Mouse (Mus musculus) natural killer cell, adult 2 months (primary cell): ENCODE measurements around the gene Gpr3.

ENCODE experiments used
- DNase-seq, 2 experiments: peaks; one replicate each; pipeline ENCODE4 v3.0.0; 2022; ENCODE audit warnings: low spot score in 2 of 2

Gpr3 gene

DNA sequence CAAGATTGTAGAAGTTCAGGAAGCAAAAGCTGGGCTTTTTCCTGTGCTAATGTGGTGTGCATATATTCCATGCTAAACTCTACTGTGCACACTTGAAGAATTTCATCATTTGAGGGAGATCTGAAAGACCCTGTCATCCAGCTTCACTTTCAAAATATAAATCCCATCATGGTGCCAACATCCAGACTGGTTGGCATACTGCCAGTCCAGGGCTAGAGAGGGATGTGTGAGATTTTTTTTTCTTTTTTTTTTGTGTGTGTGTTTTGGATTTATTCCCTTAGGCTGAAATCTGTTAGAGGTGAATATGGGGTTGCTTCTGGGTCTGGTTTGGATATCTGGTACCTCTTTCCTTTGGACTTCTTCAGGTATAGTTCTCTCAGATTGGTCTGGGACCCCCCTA is 41.7 kb downstream of the Gpr3 start:
- no peak for DNase-seq

DNA sequence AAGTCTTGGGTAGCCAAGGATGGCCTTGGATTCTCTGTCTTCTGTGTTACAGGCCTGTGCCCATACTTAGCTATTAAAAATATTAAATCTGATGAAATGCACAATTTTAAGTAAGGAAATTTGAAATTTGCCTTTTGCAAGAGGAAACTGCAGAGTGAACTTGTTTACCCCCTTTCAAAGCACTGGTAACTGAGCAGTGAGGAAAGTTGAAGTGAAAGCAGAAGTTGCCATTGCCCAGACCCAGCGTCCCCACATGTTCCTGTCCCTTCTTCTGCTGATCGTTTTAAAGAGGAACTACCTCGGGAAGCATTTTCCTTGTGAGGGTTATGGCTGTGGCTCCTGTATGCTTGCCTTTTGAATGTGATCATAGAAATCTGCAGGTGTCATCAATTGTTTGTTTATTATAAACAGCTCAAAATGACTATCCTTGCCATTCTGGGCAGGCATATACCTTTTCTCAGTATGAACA is 42.2 kb downstream of the Gpr3 start:
- peak; percentile 18 to 62 for DNase-seq

- peak; percentile 45 to 62 for DNase-seq
Observed at GRCm38 (mm10) chr4:133169237-133170055, 42.9 kb downstream of the Gpr3 start.

DNA sequence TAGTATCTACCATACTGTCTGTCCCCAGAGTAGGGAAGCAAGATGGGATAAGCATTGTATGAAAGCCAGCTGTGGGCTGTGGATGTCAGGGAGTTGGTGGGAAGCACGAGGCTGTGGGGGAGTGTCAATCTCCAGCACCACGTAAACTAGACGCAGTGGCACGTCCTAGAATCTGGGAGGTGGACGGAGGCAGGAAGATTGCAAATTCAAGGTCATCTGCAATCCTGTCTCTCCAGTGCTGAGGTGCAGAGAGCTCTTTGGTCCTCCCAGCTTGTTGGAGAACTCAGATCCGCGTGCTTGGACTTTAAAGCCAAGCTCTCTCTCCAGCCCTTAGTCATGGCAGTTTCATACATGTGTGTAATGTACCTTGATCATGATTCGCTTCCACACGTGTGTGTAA is 45.6 kb downstream of the Gpr3 start:
- no peak for DNase-seq

GRCm38 (mm10) chr4:133162196-133162595 is 50.1 kb downstream of the Gpr3 start:
- DNase-seq = peak; percentile 33 to 45

DNA sequence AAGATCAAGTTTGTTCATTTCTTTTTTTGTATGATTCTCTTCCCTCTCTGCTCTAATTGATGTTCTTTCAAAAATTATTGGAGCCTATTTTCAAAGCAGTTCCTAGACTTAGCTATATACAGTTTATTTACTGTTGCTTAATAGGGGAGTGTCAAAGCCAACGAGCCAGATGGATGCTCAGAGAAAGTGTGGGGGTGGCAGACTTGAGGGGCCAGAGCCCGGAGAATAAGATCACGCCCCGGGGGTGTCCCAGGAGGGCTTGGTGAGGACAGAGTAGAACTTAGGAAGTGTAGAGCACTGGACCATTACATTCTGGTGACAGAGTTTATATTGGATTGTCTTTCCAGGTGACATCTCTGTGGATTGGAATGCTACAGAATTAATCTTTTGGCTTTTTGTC is 51.5 kb downstream of the Gpr3 start:
- DNase-seq = no peak

GRCm38 (mm10) chr4:133160211-133160610 is 52.1 kb downstream of the Gpr3 start:
- no peak for DNase-seq

DNA sequence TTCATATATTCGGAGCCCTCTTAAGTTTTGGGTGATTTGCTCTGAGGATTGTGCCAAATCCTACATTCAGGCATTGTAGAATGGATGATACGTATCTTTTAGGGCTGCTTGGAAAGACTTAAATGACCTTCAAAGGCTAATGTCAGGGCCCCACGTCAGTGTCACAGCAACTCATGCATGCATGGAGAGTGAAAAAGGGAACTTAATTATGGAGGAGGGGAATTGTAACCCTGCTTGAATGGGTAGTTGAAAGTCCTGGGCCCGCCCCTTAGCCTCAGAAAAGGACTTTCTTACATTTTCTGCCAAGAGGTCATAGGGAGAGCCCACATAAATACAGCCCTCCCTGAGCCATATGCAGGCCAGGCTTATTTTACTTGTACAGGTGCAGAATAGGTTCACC is 52.7 kb downstream of the Gpr3 start:
- DNase-seq = peak in 1 of 2 experiments; percentile 67
